Mouse (Mus musculus): Measurements from ENCODE around the gene B4galt5. TPM values are rescaled to one million over a fixed set of nuclear protein-coding genes. Genes with fewer than 3 reads are reported as not detected.

The B4galt5 gene
- polyA plus RNA-seq, 1 experiment from 2014 or later, result 8.1 TPM

GRCm38 (mm10) chr2:167330581-167330980, 18.4 kb downstream of the B4galt5 start:
- no peak overlapping the region for H3K4me3 ChIP-seq (ENCODE audit: low read length)
- 81% methylated on average over 5 of the region's 5 CpGs for WGBS
- no peak overlapping the region for H3K27ac ChIP-seq (ENCODE audit: low read length)
- H3K9me3 ChIP-seq (replicated peaks; ENCODE audit: control insufficient read depth, low read length), result no peaks in the 10 kb centered on the region
- no peaks in the 10 kb centered on the region for H3K27me3 ChIP-seq (ENCODE audit: control insufficient read depth, insufficient read depth, low read length)
- H3K9ac ChIP-seq (ENCODE audit: low read length), result no peak overlapping the region
- no peak for ATAC-seq (replicated peaks; ENCODE audit: extremely low read depth, insufficient read depth, low FRiP score)
- H3K4me1 ChIP-seq (ENCODE audit: control insufficient read depth, insufficient read depth, low read length), result peaks cover 15% of the 10 kb centered on the region
- H3K36me3 ChIP-seq (ENCODE audit: control insufficient read depth, insufficient read depth), result no peaks in the 10 kb centered on the region
- H3K4me2 ChIP-seq (ENCODE audit: low read depth, low read length), result no peak overlapping the region

DNA sequence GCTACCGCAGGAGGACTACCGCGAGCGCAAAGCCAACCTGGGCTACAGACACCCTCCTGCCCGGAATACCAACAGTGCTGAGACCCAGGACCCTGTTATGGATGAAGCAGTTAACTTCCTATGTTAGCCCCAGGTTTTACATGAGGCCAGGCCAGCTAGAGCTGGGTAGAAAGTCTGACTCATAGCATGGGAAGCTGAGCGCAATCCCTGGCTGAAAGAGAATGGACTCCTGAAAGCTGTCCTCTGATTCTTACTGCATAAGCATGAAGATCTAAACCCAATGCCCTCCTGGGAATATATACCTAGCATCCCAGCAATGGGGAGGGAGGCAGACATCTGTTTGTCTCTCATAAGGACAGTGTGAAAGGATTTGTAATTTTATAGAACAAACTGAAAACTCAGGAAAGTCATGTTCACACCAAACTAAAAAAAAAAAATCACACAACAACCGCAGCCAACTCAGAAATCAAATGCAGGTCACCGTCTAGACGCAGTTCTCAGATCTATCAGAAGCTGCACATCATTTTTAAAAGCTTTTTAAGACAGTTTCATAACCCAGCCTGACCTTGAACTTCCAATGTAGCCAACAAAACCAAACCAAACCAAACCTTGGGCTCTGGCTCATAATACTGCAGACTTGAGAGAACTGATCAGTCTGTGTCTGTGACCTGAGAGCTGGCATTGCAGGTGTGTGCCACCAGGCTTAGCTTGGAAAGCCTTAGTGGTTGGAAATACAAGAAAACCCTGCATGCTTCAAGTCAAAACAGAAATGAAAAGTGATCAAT, 19.3 kb downstream of the B4galt5 start:
- Histone ChIP-seq H3K9ac (ENCODE audit: low read length) (no peak overlapping the region), H3K4me1 (ENCODE audit: control insufficient read depth, insufficient read depth, low read length) (peaks cover 11% of the 10 kb centered on the region), H3K27me3 (ENCODE audit: control insufficient read depth, insufficient read depth, low read length) (no peaks in the 10 kb centered on the region), H3K4me2 (ENCODE audit: low read depth, low read length) (no peak overlapping the region), H3K27ac (ENCODE audit: low read length) (no peak overlapping the region), H3K36me3 (ENCODE audit: control insufficient read depth, insufficient read depth) (no peaks in the 10 kb centered on the region), H3K4me3 (ENCODE audit: low read length) (no peak overlapping the region), H3K9me3 (replicated peaks; ENCODE audit: control insufficient read depth, low read length) (no peaks in the 10 kb centered on the region)
- WGBS, result 90% methylated on average over 9 of the region's 9 CpGs
- ATAC-seq (replicated peaks; ENCODE audit: extremely low read depth, insufficient read depth, low FRiP score), result no peak

DNA sequence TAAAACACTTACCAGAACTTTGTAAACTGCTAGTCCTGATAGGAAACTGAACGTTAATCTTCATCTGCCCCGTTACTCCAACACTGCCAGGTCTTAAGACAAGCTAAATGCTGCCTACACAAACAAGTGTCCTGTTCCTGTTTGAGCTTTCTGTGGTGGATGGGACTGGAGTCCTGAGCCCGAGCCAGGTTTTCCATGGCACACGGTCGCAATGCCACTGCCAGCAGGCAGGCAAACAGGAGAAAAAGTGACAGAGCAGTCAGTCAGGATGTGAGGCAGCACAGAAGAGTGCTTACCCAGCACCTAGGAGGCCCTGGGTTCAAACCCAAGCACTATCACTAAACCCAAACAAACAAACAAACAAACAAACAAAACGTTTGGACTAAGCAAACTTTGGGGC, 20.6 kb downstream of the B4galt5 start:
- Histone ChIP-seq H3K27ac (ENCODE audit: low read length) (no peak overlapping the region), H3K4me1 (ENCODE audit: control insufficient read depth, insufficient read depth, low read length) (peaks cover 19% of the 10 kb centered on the region), H3K36me3 (ENCODE audit: control insufficient read depth, insufficient read depth) (no peaks in the 10 kb centered on the region), H3K27me3 (ENCODE audit: control insufficient read depth, insufficient read depth, low read length) (no peaks in the 10 kb centered on the region), H3K4me2 (ENCODE audit: low read depth, low read length) (no peak overlapping the region), H3K9me3 (replicated peaks; ENCODE audit: control insufficient read depth, low read length) (no peaks in the 10 kb centered on the region), H3K9ac (ENCODE audit: low read length) (no peak overlapping the region), H3K4me3 (ENCODE audit: low read length) (no peak overlapping the region)
- no peak for ATAC-seq (replicated peaks; ENCODE audit: extremely low read depth, insufficient read depth, low FRiP score)
- WGBS, result 76% methylated on average over 6 of the region's 6 CpGs

GRCm38 (mm10) chr2:167326582-167326981, 22.4 kb downstream of the B4galt5 start:
- Histone ChIP-seq H3K36me3 (ENCODE audit: control insufficient read depth, insufficient read depth) (no peaks in the 10 kb centered on the region), H3K27ac (ENCODE audit: low read length) (no peak overlapping the region), H3K4me2 (ENCODE audit: low read depth, low read length) (no peak overlapping the region), H3K9ac (ENCODE audit: low read length) (no peak overlapping the region), H3K4me3 (ENCODE audit: low read length) (no peak overlapping the region), H3K27me3 (ENCODE audit: control insufficient read depth, insufficient read depth, low read length) (no peaks in the 10 kb centered on the region), H3K4me1 (ENCODE audit: control insufficient read depth, insufficient read depth, low read length) (peaks cover 20% of the 10 kb centered on the region), H3K9me3 (replicated peaks; ENCODE audit: control insufficient read depth, low read length) (no peaks in the 10 kb centered on the region)
- no peak for ATAC-seq (replicated peaks; ENCODE audit: extremely low read depth, insufficient read depth, low FRiP score)
- WGBS, result 79% methylated on average over 9 of the region's 9 CpGs

DNA sequence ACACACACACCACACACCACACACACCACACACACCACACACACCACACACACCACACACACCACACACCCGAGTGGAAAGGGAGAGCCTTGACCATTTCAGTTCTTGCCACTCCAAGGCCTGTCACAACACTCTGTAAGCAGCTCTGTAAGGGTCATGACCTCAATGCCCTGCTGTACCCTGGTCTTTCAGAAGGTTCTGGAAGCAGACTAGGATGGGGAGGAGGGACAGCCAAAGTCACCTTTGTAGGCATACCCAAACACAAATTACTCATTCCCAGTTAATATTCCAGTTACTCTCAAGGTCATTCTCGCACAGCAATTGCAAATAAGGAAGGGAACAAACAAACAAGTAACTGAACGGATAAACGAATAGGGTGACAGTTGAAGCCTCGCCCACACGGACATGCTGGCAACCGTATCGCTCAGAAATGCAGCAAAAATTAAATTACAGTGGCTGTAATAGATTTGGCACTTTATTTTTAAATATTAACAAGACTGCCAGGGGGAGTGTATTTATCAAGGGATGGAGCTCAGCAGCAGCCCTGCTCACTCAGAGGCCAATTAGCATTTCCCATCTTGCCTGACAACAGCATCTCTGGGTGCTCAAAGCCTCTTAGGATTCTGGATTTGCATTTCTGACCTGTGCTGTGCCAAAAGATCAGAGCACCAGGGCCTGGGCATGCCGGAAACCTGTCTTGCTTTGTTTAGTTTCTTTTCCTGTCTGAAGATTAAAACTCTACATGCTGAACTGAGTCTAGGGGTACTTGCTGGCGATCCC, 24.6 kb downstream of the B4galt5 start:
- Histone ChIP-seq H3K27me3 (ENCODE audit: control insufficient read depth, insufficient read depth, low read length) (no peaks in the 10 kb centered on the region), H3K9me3 (replicated peaks; ENCODE audit: control insufficient read depth, low read length) (no peaks in the 10 kb centered on the region), H3K4me1 (ENCODE audit: control insufficient read depth, insufficient read depth, low read length) (peaks cover 14% of the 10 kb centered on the region), H3K27ac (ENCODE audit: low read length) (no peak overlapping the region), H3K36me3 (ENCODE audit: control insufficient read depth, insufficient read depth) (no peaks in the 10 kb centered on the region), H3K4me2 (ENCODE audit: low read depth, low read length) (no peak overlapping the region), H3K9ac (ENCODE audit: low read length) (0 out of 2 replicates have a peak overlapping the region, but pooled peaks have one; percentile 22), H3K4me3 (ENCODE audit: low read length) (no peak overlapping the region)
- WGBS, result 74% methylated on average over 10 of the region's 10 CpGs
- no peak for ATAC-seq (replicated peaks; ENCODE audit: extremely low read depth, insufficient read depth, low FRiP score)

DNA sequence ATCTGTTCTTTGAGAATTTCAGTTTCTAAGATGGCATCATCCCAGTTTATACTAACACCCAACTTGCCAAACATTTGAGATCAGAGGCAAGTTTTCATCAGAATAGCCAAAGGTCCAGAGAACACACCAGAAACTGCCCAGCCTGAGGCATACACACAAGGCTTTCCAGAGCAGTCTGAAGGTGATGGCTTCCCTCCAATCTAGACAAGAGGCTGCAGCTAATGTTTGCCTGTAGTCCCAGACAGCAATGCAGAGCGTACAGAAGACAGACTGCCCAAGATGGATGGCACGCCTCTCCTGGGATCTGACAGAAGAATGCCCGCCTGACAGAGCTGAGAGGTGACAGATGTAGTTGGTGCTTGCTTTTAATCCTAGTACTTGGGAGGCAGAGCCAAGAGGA, 25.9 kb downstream of the B4galt5 start:
- WGBS, result 43% methylated on average over 3 of the region's 3 CpGs
- peak overlapping the region; percentile 43; the same call in 1 of the 2 replicates for H3K27ac ChIP-seq (ENCODE audit: low read length)

GRCm38 (mm10) chr2:167321372-167321771, 27.6 kb downstream of the B4galt5 start:
- H3K27me3 ChIP-seq (ENCODE audit: control insufficient read depth, insufficient read depth, low read length), result no peaks in the 10 kb centered on the region
- peaks cover 29% of the 10 kb centered on the region for H3K4me1 ChIP-seq (ENCODE audit: control insufficient read depth, insufficient read depth, low read length)
- H3K36me3 ChIP-seq (ENCODE audit: control insufficient read depth, insufficient read depth), result no peaks in the 10 kb centered on the region
- H3K4me2 ChIP-seq (ENCODE audit: low read depth, low read length), result no peak overlapping the region
- H3K27ac ChIP-seq (ENCODE audit: low read length), result no peak overlapping the region
- ATAC-seq (replicated peaks; ENCODE audit: extremely low read depth, insufficient read depth, low FRiP score), result no peak
- H3K9ac ChIP-seq (ENCODE audit: low read length), result no peak overlapping the region
- no peak overlapping the region for H3K4me3 ChIP-seq (ENCODE audit: low read length)
- H3K9me3 ChIP-seq (replicated peaks; ENCODE audit: control insufficient read depth, low read length), result no peaks in the 10 kb centered on the region
- WGBS, result 82% methylated on average over 8 of the region's 8 CpGs

More for the DNA sequence above, 25.9 kb downstream of the B4galt5 start:
- Histone ChIP-seq H3K9me3 (replicated peaks; ENCODE audit: control insufficient read depth, low read length) (no peaks in the 10 kb centered on the region), H3K4me3 (ENCODE audit: low read length) (no peak overlapping the region), H3K4me1 (ENCODE audit: control insufficient read depth, insufficient read depth, low read length) (peaks cover 20% of the 10 kb centered on the region), H3K36me3 (ENCODE audit: control insufficient read depth, insufficient read depth) (no peaks in the 10 kb centered on the region), H3K27me3 (ENCODE audit: control insufficient read depth, insufficient read depth, low read length) (no peaks in the 10 kb centered on the region), H3K9ac (ENCODE audit: low read length) (no peak overlapping the region), H3K4me2 (ENCODE audit: low read depth, low read length) (no peak overlapping the region)
- ATAC-seq (replicated peaks; ENCODE audit: extremely low read depth, insufficient read depth, low FRiP score), result 0 out of 2 replicates have a peak, but pooled peaks have one; percentile 59

- WGBS, result 22% methylated on average over 5 of the region's 5 CpGs
- H3K27me3 ChIP-seq (ENCODE audit: control insufficient read depth, insufficient read depth, low read length), result no peaks in the 10 kb centered on the region
- H3K36me3 ChIP-seq (ENCODE audit: control insufficient read depth, insufficient read depth), result no peaks in the 10 kb centered on the region
- H3K9me3 ChIP-seq (replicated peaks; ENCODE audit: control insufficient read depth, low read length), result no peaks in the 10 kb centered on the region
- peaks cover 40% of the 10 kb centered on the region for H3K4me1 ChIP-seq (ENCODE audit: control insufficient read depth, insufficient read depth, low read length)
- peak overlapping the region; percentile 7; the same call in 1 of the 2 replicates for H3K27ac ChIP-seq (ENCODE audit: low read length)
- H3K4me3 ChIP-seq (ENCODE audit: low read length), result no peak overlapping the region
- peak; percentile 60 for ATAC-seq (replicated peaks; ENCODE audit: extremely low read depth, insufficient read depth, low FRiP score)
- H3K4me2 ChIP-seq (ENCODE audit: low read depth, low read length), result no peak overlapping the region
- H3K9ac ChIP-seq (ENCODE audit: low read length), result no peak overlapping the region
Measured at GRCm38 (mm10) chr2:167318981-167319380, 30.0 kb downstream of the B4galt5 start.

DNA sequence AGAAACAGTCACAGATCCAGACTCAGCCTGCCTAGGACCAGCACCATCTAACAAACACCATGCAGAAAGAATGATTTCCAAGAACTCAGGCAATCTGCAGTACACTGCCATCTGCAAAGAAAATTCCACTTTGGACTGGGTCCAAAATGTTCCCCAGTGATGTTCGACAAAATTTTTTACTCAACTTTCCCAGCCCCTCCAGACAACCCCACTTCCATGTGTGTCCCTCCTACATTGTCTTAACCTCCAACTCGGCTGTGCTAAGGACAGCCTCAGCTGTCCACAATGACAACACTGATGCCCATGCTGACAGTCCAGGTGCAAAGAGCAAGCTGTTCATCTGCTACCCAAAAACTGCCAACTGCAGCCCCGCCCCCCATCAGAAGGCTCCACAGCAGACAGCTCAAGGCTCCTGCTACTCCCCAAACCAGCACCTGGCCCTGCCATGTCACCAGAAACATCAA, 32.2 kb downstream of the B4galt5 start:
- Histone ChIP-seq H3K9ac (ENCODE audit: low read length) (no peak overlapping the region), H3K27ac (ENCODE audit: low read length) (no peak overlapping the region), H3K9me3 (replicated peaks; ENCODE audit: control insufficient read depth, low read length) (no peaks in the 10 kb centered on the region), H3K27me3 (ENCODE audit: control insufficient read depth, insufficient read depth, low read length) (no peaks in the 10 kb centered on the region), H3K36me3 (ENCODE audit: control insufficient read depth, insufficient read depth) (no peaks in the 10 kb centered on the region), H3K4me3 (ENCODE audit: low read length) (no peak overlapping the region), H3K4me1 (ENCODE audit: control insufficient read depth, insufficient read depth, low read length) (peaks cover 37% of the 10 kb centered on the region), H3K4me2 (ENCODE audit: low read depth, low read length) (no peak overlapping the region)
- WGBS, result 51% methylated on average over 3 of the region's 3 CpGs
- no peak for ATAC-seq (replicated peaks; ENCODE audit: extremely low read depth, insufficient read depth, low FRiP score)
